Mouse (Mus musculus) liver, embryonic 14.5 days (tissue): ENCODE measurements at regions not wholly inside any gene's neighbourhood (a gene's known extent, or its start where the extent isn't known, plus 50 kb on each side); places are given as distances from the start of the nearest gene placed in this dataset.

Source experiments
- CTCF ChIP-seq: IDR thresholded peaks from 2 replicates; pipeline ENCODE4 v1.5.1; 2016; ENCODE audit warnings: antibody characterized with exemption, low read depth, control low read depth
- EP300 ChIP-seq: IDR thresholded peaks from 2 replicates; pipeline ENCODE4 v1.6.1; 2016; ENCODE audit warnings: antibody characterized with exemption, low read depth

GRCm38 (mm10) chr16:44625108-44625616 lies 66.5 kb upstream of the Boc start:
- TF ChIP-seq CTCF (no peak), EP300 (no peak)
